Mouse (Mus musculus) forebrain, embryonic 16.5 days (tissue): ENCODE results near the gene Meis2. TPM values are rescaled to one million over a fixed set of nuclear protein-coding genes. Genes with fewer than 3 reads are reported as not detected.

ENCODE experiments used
- ATAC-seq: fragments of 200-750 bp; cut with Nextera tagmentation; 2 replicates; pipeline ENCODE4 v1.8.0; 2017; ENCODE audit warnings: mild to moderate bottlenecking, moderate library complexity
- H3K27ac ChIP-seq: fragments of 300-500 bp; sonication (generic); 2 replicates; pipeline ENCODE4 v1.5.1; 2014; ENCODE audit warnings: low read length, control low read depth
- H3K27me3 ChIP-seq: fragments of 300-500 bp; sonication (generic); replicated peaks from 2 replicates; pipeline ENCODE4 v1.6.1; 2014; ENCODE audit warnings: low read length; ENCODE audit not compliant: control insufficient read depth, insufficient read depth
- H3K36me3 ChIP-seq: fragments of 300-500 bp; sonication (generic); 2 replicates; pipeline ENCODE4 v1.6.1; 2014; ENCODE audit not compliant: control insufficient read depth, insufficient read depth
- H3K4me1 ChIP-seq: fragments of 300-500 bp; sonication (generic); replicated peaks from 2 replicates; pipeline ENCODE4 v1.6.1; 2014; ENCODE audit warnings: low read length; ENCODE audit not compliant: control insufficient read depth, insufficient read depth
- H3K4me2 ChIP-seq: fragments of 300-500 bp; sonication (generic); 2 replicates; pipeline ENCODE4 v1.6.1; 2014; ENCODE audit warnings: mild to moderate bottlenecking, low read length, control low read depth
- H3K4me3 ChIP-seq: fragments of 300-500 bp; sonication (generic); replicated peaks from 2 replicates; pipeline ENCODE4 v1.5.1; 2014; ENCODE audit warnings: mild to moderate bottlenecking, low read length, control low read depth
- H3K9ac ChIP-seq: fragments of 300-500 bp; sonication (generic); replicated peaks from 2 replicates; pipeline ENCODE4 v1.6.1; 2014; ENCODE audit warnings: low read depth, low read length, control low read depth
- H3K9me3 ChIP-seq: fragments of 300-500 bp; sonication (generic); 2 replicates; pipeline ENCODE4 v1.6.1; 2016; ENCODE audit warnings: low read length; ENCODE audit not compliant: control insufficient read depth
- WGBS: fragments of 180-500 bp; shearing (Covaris S2); extraction: QIAGEN DNeasy Blood & Tissue Kit; methylation state at CpG from one replicate; pipeline ENCODE4 v1.1.7; 2014; 5-methylcytosine and 5-hydroxymethylcytosine counted together
- polyA plus RNA-seq: library from polyadenylated mRNA; unstranded; fragments of >200 nt; fragmentation: Nextera tagmentation; extraction: Ambion mirVana; gene quantifications from 2 replicates; pipeline ENCODE4 v1.2.1, GENCODE M21; 2015

Meis2 gene
- 143 and 154 TPM in 2 replicates for polyA plus RNA-seq

DNA sequence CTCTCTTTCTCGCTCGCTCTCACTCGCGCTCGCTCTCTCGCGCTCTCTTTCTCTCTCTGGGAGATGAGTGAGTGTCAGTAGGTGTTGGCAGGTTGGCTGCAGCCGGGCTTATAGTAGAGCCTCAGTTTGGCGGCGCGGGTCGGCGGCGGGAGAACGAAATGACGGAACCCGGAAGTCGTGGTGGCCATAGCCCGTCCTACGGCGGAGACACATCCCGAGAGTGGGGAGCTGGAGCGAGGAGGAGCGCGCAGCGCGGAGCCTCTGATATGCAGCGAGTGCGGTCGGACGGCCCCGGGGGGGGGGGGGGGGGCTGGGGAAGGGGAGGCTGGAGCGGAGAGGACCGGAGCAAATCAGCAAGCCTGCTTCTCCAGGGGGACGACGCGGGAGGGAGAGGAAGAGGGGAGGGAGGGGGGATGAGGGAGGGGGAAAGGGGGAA, at the start of gene Meis2:
Meis2 (minus strand) TSS at position 270 of the 436 bp plus-strand sequence.
- H3K4me2 ChIP-seq, result peak within 1 kb of the TSS; percentile 77
- peak within 1 kb of the TSS; percentile 83 for H3K4me3 ChIP-seq
- H3K4me1 ChIP-seq, result peaks cover 6% of the 10 kb centered on the region; the same call in 1 of the 2 replicates
- WGBS, result 0% methylated on average over 27 of the region's 37 CpGs
- peak within 1 kb of the TSS; percentile 98 for H3K9ac ChIP-seq
- peak; percentile 81 for ATAC-seq
- H3K27me3 ChIP-seq, result no peaks in the 10 kb centered on the region
- peak within 1 kb of the TSS; percentile 99 for H3K27ac ChIP-seq
- no peaks in the 10 kb centered on the region for H3K36me3 ChIP-seq
- no peaks in the 10 kb centered on the region for H3K9me3 ChIP-seq

DNA sequence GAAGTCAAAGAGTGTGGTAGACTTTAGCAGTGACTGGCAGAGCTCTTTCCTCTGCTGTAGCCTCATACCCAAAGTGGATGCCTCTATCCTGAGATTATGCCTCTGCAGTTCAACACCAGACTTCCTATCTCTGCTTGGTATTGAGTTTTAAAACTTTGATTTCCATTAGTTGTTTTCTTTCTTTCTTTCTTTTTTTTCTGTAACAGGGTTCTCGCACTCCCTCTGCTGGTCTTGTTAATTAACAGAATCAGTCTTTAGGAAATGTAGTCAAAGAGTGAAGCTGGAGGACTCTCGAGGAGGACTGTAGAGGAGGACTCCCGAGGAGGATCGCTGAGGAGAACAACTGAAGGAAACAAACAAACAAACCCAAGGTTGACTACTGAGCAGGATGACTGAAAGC, 40.6 kb upstream of the Meis2 start:
- Histone ChIP-seq H3K27me3 (no peaks in the 10 kb centered on the region), H3K4me3 (no peak overlapping the region), H3K9ac (no peak overlapping the region), H3K4me2 (no peak overlapping the region), H3K36me3 (no peaks in the 10 kb centered on the region), H3K9me3 (no peaks in the 10 kb centered on the region; the same call in 1 of the 2 replicates), H3K4me1 (no peaks in the 10 kb centered on the region; the same call in 1 of the 2 replicates), H3K27ac (no peak overlapping the region)
- 0 out of 2 replicates have a peak, but pooled peaks have one; percentile 26 for ATAC-seq
- WGBS, result 42% methylated on average over 4 of the region's 4 CpGs

GRCm38 (mm10) chr2:116105179-116105578, 39.5 kb upstream of the Meis2 start:
- 46% methylated on average over 3 of the region's 3 CpGs for WGBS
- no peaks in the 10 kb centered on the region for H3K27me3 ChIP-seq
- H3K4me2 ChIP-seq, result no peak overlapping the region
- H3K27ac ChIP-seq, result no peak overlapping the region
- ATAC-seq, result peak; percentile 59; the same call in 1 of the 2 replicates
- H3K4me1 ChIP-seq, result no peaks in the 10 kb centered on the region; the same call in 1 of the 2 replicates
- H3K9me3 ChIP-seq, result no peaks in the 10 kb centered on the region; the same call in 1 of the 2 replicates
- no peak overlapping the region for H3K9ac ChIP-seq
- no peaks in the 10 kb centered on the region for H3K36me3 ChIP-seq
- H3K4me3 ChIP-seq, result no peak overlapping the region

DNA sequence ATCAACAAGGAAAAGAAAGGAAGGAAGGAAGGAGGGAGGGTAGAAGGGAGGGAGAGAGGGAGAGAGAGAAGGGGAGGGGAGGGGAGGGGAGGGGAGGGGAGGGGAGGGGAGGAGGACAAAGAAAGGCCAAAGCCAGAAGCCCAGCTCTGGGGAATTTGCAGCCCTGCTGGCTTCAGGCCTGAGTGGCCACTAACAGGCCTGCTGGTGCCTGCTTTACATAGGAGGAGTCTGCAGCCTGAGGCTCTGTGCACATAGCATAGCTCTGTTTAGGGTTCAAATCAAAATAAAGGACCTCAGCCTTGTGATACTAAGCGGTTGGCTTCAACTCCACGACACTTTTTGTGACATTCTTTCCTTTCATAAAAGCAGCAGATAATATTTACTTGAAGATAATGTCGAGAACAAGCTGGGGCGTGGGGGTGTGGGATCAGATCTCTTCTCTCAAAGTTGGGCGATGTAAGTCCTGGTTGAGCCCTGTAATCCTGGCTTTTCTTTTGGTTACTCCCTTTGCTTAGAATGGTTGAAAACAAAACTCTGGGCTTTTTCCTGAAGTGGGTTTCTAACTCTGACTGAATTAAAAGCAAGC, 37.9 kb upstream of the Meis2 start:
- H3K36me3 ChIP-seq, result no peaks in the 10 kb centered on the region
- H3K27me3 ChIP-seq, result no peaks in the 10 kb centered on the region
- H3K27ac ChIP-seq, result no peak overlapping the region
- 41% methylated on average over 5 of the region's 5 CpGs for WGBS
- H3K4me2 ChIP-seq, result no peak overlapping the region
- H3K4me1 ChIP-seq, result no peaks in the 10 kb centered on the region; the same call in 1 of the 2 replicates
- H3K4me3 ChIP-seq, result no peak overlapping the region
- no peaks in the 10 kb centered on the region; the same call in 1 of the 2 replicates for H3K9me3 ChIP-seq
- H3K9ac ChIP-seq, result no peak overlapping the region; the same call in 1 of the 2 replicates
- peak; percentile 55; the same call in 1 of the 2 replicates for ATAC-seq

DNA sequence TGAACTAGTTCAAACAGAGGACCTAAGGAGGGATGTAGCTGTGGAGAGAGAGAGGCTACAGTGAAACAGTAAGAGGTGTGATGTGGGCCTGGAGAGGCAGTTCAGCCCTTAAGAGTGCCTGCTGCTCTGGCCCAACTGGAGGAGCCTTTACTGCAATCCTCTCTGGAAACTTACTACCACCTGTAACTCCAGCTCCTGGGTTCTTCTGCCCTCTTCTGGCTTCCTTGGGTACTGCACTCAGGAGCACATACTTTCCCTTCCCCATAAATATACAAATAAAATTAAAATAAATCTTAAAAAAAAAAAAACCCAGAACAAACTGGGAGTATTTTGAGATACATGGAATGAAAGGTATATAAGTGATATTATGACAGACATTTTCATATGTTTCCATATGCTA, 35.6 kb upstream of the Meis2 start:
- no peaks in the 10 kb centered on the region for H3K9me3 ChIP-seq
- no peak overlapping the region for H3K4me2 ChIP-seq
- no peak overlapping the region for H3K27ac ChIP-seq
- no peaks in the 10 kb centered on the region for H3K36me3 ChIP-seq
- no peaks in the 10 kb centered on the region for H3K27me3 ChIP-seq
- H3K4me1 ChIP-seq, result no peaks in the 10 kb centered on the region; the same call in 1 of the 2 replicates
- no peak for ATAC-seq
- no peak overlapping the region for H3K4me3 ChIP-seq
- no peak overlapping the region for H3K9ac ChIP-seq

GRCm38 (mm10) chr2:116080961-116081360, 15.3 kb upstream of the Meis2 start:
- Histone ChIP-seq H3K27me3 (no peaks in the 10 kb centered on the region), H3K27ac (no peak overlapping the region), H3K4me2 (no peak overlapping the region), H3K4me1 (peaks cover 2% of the 10 kb centered on the region; the same call in 1 of the 2 replicates), H3K4me3 (no peak overlapping the region), H3K9me3 (peaks cover 8% of the 10 kb centered on the region; the same call in 1 of the 2 replicates), H3K36me3 (no peaks in the 10 kb centered on the region), H3K9ac (no peak overlapping the region)
- 83% methylated on average over 2 of the region's 2 CpGs for WGBS
- ATAC-seq, result no peak

- 84% methylated on average over 2 of the region's 2 CpGs for WGBS
- H3K4me2 ChIP-seq, result no peak overlapping the region
- no peak overlapping the region for H3K27ac ChIP-seq
- peaks cover 8% of the 10 kb centered on the region; the same call in 1 of the 2 replicates for H3K9me3 ChIP-seq
- no peak overlapping the region for H3K9ac ChIP-seq
- H3K36me3 ChIP-seq, result no peaks in the 10 kb centered on the region
- no peak overlapping the region for H3K4me3 ChIP-seq
- no peaks in the 10 kb centered on the region for H3K27me3 ChIP-seq
- ATAC-seq, result no peak
- H3K4me1 ChIP-seq, result peaks cover 15% of the 10 kb centered on the region
These were observed 13.2 kb upstream of the Meis2 start for GRCm38 (mm10) chr2:116078841-116079240.

DNA sequence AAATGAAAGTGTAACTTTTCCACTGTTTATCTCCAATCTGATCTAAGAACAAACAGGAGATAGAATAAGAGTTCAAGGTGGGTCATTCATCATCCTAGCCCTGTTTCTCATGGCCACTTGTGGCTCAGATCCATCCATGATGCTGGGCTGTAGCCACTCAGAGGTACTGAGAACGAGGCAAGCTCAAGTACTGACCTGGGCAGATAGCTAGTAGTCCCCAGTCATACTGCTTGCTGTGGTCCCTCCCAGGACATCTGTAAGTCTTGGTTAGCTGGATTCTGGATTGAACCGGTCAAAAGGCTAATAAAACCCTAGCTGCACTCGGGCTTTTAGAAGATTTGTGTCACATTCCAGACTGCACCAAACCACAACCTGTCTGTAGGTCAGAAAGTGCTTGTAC, 12.1 kb upstream of the Meis2 start:
- WGBS, result 82% methylated on average over 3 of the region's 3 CpGs
- Histone ChIP-seq H3K36me3 (no peaks in the 10 kb centered on the region), H3K27ac (no peak overlapping the region), H3K4me3 (no peak overlapping the region), H3K27me3 (no peaks in the 10 kb centered on the region), H3K9ac (no peak overlapping the region), H3K9me3 (peaks cover 8% of the 10 kb centered on the region; the same call in 1 of the 2 replicates), H3K4me2 (no peak overlapping the region), H3K4me1 (peaks cover 20% of the 10 kb centered on the region)
- no peak for ATAC-seq

DNA sequence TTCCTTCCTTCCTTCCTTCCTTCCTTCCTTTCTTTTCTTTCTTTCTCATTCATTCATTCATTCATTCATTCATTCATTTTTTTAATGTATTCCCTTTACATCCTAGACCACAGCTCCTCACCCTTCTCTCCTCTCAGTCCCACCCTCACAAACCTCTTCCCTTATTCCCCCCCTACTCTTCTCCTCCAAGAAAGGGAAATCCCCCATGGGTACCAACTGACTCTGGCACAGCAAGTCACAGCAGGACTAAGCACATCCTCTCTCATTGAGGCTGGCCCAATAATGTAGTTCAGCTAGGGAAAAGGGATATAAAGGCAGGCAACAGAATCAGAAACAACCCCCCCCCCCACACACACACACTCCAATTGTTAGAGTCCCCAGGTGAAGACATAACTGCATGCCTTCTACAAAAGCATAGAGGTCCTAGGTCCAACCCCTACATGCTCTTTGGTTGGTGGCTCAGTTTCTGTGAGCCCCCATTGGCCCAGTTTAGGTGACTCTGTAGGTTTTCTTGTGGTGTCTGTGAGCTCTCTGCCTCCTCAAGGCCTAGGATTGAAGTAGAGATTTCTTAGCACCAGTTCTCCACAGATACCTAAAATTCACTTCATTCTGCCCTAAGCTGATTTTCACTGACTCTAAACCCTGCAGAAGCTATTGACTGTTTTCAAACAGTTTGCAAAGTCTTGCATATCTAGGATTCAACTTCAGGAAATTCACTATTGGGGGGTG, 11.3 kb upstream of the Meis2 start:
- H3K36me3 ChIP-seq, result no peaks in the 10 kb centered on the region
- no peaks in the 10 kb centered on the region for H3K27me3 ChIP-seq
- H3K9ac ChIP-seq, result no peak overlapping the region
- H3K4me2 ChIP-seq, result no peak overlapping the region
- H3K9me3 ChIP-seq, result peaks cover 5% of the 10 kb centered on the region; the same call in 1 of the 2 replicates
- H3K4me1 ChIP-seq, result peaks cover 24% of the 10 kb centered on the region
- ATAC-seq, result no peak
- no peak overlapping the region for H3K4me3 ChIP-seq
- peak overlapping the region; percentile 28; the same call in 1 of the 2 replicates for H3K27ac ChIP-seq
